Mouse (Mus musculus) T-helper 2 cell (primary cell): ENCODE data around the gene Cdh13.

Source experiments
- in situ Hi-C: fragments of 300-600 bp; cut with MboI, MseI; formaldehyde crosslinking; loops from one replicate; pipeline ENCODE4 v1.15.1; 2025; ENCODE audit warnings: high pct_unique_total_duplicates

Gene Cdh13

DNA sequence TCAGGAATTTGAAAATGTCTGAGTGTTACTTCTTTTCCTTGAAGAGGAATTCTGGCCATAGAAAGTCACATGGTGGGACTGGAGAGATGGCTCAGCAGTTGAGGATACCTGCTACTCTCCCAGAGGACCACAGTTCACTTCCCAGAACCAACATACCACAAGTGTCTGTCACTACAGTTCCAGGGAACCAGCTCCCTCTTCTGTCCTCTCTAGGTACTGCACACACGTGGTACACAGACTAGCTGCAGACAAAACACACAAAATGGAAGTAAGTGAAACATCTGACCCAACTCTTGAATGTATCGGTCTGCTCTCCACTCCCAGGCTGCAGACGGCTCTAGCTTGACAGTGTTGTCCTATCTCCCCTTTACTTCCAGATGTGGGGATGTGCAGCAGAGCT is 633.0 kb downstream of the Cdh13 start:
- in situ Hi-C loops = no loop called here

DNA sequence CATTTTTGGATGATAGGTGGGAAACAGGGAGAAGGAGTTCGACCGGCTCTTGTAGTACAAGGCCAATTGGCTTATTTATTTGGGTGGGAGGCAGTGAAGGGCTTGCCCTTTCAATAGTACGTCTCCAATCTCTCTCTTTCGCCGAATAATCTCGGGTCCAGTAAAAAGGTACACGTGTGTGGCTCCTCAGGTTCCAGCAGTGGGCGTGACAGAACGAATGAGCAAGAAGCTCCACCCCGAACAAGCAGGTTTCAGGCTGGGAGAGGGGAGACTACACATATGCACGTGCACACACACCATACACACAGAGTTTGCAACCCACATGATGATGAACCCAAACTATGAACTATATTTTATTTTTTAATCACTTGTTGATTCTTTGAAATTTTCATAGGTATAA is 653.9 kb downstream of the Cdh13 start:
- in situ Hi-C loops = no loop called here

DNA sequence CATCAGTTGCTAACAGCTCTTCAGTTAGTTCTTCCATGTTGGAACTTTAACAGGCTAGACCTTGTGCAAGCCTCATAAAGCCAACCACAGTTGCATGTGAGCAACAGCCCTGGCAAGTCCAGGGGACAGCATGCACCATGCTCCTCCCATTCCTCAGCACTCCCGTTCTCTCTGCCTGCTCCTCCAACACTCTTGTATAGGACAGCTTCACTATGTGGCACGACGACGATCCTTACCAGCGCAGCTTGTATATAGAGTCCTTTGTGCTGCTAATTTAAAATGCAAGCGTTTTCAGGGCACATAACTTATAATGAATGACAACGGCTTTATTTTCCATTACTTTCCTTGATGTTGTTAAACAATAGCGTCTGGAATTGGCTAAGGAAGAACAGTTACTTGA is 654.5 kb downstream of the Cdh13 start:
- in situ Hi-C loops = no loop called here

DNA sequence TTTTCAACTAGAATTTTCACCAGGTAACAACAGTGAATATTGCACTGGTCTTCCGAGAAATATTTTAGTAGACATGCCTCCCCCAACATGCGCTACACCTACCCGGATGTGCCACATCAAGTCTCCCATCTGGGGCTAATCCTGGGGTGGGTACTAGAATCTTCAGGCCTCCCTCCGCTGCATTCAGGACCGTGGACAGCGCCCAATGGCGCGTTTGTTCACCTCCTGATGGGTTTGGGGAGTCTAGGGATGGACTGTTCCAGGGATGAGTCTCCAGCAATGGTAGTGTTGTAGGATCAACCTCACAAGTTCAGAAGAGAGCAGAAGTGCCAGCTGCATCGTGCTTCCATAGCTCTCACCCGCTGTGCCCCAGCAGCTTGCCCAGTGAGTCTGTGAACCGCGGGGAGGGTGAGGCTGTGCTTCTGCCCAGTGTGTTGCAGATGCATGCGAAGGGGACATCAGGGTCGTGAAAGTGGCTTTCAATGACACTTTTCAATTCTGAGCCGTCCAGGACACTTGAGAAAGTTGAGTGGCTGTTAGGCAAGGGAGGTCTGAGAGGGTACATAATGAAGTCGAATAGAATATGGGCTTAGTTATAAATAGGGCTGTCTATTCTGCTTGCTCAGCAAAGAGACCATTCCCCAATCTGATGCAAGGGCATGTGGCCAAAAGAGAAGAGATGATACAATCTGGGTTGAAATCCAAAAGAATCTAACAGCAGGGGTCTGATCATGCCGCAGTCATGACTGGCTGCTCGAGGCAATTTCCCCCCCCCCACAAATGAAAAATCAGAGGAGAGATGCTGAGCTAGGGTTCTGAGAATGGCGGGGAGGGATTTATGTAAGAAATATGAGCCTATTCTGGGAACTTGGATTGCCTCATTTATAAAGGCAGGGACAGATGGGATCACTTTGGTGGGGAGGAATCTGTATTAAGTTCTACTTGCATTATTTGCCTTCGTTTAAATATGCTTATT is 668.5 kb downstream of the Cdh13 start:
- in situ Hi-C loops = loop anchor here (10.0 kb wide), 1 partner anchor 1047 kb away; no protein-coding TSS in a partner anchor

DNA sequence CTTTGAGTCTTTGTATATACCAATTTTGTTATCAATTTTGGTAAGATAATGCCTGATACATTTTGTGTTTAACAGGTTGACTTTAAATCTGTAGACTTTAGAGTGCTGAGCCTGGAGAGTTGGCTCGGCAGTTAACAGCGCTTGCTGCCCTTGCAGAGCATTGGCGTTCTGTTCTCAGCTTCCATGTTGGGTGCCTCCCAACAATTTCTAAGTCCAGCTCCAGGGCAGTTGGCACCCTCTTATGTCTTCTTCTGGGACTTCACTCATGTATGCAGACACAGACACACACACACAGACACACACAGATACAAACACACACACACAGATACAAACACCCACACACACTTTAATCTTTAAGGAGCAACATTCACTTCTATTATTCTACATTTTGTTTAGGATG is 672.6 kb downstream of the Cdh13 start:
- in situ Hi-C loops = loop anchor here (10.0 kb wide), 1 partner anchor 1051 kb away; no protein-coding TSS in a partner anchor

DNA sequence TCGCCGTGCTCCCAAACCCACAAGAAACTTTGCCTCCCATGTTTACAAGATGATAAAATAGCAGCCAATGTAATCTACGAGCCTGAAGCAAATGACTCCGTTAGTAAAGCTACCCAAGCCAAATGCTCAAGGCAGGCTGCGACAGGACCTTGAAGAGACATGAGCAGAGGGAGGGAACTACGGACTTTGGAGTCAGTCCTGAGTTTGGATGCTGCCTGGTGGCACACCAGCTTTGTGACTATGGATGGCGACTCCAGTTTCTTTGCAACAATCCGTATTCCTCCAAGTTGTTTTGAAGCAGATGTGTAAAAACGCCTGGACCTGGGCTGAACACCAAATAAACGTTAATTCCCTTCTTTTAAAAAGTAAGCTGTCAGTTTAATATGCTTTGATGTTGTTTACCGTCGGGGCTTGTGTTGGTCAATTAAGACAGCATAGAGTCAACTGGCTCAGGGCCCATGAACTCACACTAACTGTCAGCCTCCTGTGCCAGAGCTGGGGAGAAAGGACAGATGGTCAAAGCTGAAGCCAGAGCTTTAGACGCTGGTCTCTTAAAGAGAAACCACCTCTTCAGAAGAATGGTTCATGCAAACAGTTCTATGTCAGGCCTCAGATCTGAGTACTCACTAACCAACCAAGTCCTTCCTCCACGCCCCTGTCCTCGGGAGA is 678.5 kb downstream of the Cdh13 start:
- in situ Hi-C loops = no loop called here

DNA sequence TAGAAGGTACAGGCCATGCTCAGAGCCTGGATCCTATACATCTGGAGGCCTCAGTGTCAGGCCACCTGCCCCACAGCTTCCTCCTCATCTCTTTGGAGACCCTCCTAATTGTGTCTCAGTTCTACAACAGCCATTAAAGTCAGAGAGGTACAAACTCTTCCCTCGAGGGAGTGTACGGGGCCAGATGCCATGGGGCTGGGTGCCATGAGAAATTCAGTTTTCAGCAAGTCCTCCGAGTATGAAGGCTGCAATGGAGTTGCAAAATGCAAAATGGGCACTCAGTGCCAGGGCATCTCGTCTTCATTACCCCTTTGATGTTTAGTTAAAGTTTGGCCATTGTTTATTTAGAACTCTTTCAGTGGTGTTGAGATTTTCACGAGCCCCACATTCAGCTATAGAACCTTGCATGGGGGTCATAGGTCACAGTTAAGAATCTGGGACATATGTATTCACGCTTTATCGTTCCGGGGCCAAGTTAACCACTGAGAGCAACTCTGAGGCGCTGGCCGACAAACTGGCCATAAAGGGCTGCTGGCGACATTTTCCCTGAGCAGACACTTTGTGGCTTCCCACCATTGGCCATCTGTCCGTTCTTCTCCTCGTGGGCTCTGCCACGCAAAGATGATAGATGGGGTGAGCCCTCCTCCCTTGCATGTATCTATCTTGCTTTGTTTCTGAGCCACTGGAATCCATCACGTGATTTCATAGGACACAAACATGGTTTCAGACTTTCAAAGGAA is 681.7 kb downstream of the Cdh13 start:
- in situ Hi-C loops = no loop called here

DNA sequence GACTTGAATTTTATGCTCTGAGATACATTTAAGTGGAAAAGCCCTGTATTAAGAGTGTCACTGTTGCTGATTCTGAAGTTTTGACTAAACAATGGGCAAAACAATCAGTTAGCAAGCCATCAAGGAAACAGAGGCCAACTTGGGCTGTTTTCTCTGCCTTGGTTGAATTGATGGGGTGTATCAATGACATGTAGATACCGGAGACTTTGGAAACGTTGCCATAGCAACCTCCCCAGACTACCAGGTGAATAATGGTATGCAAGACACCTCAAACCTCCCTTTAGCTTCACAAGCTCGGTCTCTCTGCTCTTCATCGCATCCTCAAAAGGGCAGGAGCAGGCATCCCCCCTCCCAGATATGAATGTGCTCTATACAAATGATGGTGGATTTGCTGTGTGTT is 685.4 kb downstream of the Cdh13 start:
- in situ Hi-C loops = no loop called here

DNA sequence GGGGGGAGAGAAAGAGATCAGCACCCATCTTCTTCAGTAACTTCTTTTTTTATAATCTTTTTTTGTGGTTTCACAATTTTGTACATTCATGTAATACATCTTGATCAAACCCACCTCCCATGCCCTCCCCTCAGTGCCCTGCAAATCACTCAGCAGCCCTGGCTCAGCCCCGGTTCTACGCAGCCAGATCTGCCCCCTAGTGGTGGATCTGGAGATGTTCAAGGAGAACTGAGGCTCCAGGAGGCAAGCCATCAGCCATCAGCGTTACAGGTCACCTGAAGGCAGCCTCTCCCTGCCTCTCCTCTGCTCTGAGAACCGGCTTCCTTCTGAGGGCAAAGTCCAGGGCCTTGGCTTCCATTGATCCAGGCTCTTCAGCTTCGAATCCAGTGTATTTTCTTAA is 696.3 kb downstream of the Cdh13 start:
- in situ Hi-C loops = no loop called here

DNA sequence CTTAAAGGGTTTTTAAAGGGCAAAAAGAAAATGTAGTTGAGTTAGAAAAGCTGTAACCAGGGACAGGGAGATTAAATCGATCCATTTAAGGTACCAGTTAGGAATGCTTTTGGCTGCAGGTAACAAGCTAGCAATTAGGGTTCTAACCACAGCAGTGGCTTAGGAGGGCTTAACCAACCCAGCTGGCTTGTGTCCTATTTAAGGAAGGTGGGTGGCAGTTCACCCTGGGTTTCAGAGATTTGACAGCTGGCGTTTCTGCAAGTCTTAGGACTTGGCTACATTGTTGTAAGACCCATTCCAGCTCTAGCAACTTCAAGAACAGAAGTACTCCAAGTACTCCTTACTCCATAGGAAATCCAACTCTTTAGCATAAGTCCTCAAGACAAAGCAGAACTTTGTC is 700.2 kb downstream of the Cdh13 start:
- in situ Hi-C loops = no loop called here

DNA sequence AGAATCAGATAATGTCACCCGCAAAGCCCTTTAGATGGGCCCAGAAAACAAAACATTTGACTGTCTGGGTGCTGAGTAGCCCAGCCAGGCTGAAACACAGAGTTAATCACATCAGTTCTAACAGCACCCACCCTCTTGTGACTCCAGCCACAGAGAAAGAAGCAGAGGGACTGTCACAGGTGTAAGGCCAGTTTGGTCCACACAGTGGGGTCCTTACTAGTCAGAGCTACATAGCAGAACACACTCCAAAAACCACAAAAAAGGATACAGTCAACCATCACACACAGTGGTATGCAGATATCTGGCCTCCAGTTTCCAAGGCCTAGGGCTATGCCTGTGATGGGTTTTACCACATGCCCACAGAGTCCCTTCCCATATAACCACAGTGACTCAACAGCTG is 703.3 kb downstream of the Cdh13 start:
- in situ Hi-C loops = no loop called here

DNA sequence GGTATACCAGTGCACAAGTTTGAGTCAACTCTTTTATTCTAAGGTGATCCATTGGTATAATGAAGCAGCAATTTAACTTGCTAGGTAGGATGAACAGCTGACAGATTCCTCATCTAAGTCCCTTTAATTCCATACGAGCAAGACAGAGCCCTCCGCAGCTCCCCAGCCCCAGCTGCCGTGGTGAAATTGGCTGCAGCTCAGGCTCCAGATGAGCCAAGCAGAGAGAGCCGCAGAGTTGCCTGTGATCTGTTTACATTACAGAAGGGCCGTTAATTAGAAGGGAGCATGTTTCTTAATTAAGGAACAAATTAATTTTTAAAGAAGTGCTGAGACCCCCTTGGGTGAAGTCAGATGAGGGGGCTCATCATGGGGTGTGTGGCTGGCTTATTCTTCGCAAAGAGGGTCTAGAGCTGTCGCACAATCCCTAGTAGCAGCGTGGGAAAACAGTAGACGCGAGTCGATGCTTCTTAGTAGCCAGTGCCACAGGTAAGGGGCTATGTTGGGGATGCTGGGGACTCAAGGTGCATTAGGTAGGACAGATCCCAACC is 712.2 kb downstream of the Cdh13 start:
- in situ Hi-C loops = no loop called here

DNA sequence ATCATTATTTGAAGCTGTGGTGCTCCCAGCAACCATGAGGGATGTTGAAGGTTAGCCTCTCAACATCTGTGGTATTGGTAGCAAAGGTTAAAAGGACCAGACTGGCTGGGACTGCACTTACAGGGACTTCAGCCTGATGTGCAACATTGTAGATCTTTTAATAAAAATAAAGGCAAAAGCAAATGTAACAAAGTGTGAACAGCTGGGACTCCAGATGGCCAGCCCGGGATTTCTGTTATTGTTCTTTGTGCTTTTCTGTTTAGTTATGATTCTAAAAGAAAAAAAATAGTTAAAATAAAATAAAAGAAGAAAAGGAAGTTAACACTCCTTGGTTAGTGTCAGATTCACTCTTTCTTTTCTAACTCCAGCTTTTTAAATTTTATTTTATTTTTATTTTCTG is 717.1 kb downstream of the Cdh13 start:
- in situ Hi-C loops = no loop called here

DNA sequence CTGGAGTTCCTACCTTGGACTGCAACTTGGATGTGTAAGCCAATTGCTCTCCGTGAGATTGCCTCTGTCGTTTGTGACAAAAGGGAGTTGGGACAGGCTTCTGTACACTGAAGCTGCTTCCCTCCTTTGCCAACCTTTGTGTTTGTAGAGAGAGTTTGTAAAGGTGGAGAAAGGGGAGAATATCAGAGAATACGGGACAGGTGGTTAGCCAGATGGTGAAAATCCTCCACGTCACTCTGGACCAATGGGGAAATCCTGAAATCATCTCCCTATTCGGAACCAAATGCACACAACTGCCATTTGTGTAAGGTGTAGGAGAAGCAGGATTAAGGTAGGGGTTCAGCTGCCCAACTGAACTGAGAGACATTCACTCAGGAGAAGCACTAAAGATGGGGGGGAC is 721.3 kb downstream of the Cdh13 start:
- in situ Hi-C loops = no loop called here

DNA sequence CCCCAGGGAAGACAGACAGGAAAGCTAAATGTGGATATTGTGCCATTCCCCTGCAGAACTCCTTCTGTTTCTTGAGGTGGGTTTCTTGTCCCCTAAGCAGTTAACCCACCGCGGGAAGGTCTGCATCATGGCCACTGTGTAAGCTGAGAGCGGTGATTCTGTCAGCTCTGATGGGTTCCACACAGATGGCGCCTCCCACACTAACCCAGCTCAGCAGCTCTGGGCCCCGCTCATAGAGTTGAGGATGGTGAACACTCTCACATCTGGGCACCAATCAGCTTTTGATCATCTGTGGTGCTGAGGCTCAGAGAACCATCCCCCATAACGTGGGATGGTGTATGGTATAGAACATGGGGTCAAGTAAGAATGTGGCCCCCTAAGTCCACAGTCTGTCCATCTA is 735.1 kb downstream of the Cdh13 start:
- in situ Hi-C loops = no loop called here

DNA sequence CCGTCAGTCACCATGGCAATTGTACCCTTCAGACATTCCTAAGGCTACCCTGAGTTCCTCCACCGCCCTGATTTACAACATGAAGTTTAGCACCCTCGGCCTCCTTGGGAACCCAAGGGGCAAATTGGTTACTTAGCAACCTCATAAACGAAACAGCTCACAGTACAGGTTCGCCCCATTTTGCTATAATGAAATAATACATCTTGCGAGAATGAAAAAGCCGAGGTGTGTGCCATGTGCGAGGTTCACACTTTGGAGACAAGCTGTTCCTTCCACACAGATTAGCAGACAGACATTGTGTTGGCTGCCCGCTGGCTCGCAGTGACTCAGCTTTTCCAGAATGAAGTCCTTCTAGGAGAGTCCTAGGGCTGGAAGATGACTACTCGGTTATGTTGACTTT is 737.2 kb downstream of the Cdh13 start:
- in situ Hi-C loops = no loop called here

DNA sequence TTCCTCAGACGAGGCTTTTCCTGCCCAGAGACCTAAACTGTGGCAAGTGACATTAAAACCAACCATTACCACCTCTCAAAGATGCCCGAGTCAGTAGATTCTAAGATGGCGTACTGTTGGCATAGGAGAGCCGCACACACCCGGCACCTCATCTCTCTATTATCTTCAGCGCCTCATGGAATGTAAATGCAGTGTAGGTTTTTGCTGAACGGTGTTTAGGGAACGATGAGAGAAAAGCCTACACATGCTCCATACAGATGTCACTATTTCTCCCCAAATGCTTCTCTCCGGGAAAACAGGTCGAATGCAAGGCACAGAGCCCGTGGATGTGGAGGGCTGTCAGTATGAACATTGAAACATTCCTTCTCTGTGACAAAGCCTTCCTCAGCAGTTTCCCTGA is 737.9 kb downstream of the Cdh13 start:
- in situ Hi-C loops = no loop called here

DNA sequence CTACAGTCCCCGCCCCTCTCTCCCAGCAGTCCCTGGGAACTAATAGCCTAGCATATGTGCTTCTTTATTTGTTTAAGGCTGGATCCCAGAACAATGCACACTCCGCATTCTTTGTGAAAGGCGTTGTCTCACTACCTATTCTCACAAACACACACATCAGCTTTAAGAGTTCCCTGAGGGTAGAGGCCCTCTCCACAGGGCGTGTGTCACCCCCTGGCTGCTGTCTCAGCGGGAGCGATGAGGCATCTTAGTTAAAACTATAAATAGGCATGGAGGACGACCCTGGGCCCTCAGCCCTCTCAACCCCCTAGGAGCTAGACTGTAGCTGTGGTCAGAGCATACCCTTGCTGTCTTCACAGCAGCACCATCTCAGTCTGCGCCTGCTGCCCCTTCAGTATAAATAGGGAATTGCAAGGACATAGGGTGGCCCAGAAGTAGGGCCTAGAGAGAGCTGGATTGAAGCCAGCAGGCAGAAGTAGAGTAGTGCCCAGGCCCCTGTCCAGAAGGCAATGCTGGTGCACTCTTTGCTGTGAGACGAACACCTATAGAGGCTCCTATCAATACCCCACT is 738.9 kb downstream of the Cdh13 start:
- in situ Hi-C loops = no loop called here

DNA sequence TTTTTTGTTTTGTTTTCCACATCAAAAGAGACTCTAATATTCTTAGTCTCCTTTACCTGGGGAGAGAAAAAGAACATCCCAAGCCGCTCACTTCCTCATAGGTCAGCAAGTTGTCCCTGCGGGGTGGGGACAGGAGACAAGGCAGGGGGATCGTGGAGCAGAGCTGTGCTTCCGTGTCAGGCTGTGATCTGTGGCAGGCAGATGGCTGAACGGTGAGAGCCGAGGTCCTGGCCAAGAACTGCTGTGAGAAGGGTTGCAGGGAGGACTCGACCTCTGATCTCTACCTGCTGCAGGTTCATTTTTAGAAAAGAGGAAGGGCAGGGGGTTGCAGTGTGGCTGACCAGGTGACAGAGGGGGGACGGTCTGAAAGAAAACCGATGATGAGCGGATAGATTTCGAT is 749.9 kb downstream of the Cdh13 start:
- in situ Hi-C loops = no loop called here

DNA sequence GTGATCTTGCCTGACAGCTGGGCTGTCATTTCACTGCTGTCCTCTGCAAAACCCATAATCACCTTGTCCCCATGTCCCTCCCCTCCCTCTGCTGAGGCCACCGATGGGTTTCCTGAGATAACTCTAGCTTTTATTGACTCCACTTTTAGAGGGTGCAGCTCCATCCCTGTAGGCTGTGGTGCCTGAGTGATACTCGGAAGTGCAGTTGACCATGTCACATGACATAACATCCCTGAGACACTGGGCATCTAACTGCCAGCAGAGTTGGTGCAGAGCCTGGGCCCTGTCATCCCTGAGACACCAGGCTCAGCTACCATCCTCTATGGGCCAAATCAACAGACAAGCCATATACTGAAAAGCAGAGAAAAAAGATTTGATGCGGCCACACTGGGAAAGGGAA is 750.5 kb downstream of the Cdh13 start:
- in situ Hi-C loops = no loop called here

DNA sequence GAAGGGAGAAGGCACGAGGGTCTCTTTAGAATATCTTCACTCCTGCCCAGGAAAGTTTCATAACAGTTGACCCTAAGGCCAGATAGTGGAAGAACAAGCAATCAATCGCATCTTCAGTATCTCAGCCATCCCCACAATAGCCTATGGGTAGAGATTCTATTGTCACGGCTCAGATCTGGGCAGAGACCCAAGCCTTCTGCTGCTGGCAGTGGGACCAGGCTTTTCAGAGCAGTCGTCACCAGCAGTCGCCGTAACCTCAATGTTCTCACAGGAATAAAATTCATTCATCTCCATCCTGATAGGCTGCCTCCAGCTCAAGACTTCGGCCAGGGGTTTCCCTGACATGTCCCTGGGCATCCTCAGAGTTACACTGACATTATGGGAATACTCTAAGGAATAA is 751.6 kb downstream of the Cdh13 start:
- in situ Hi-C loops = no loop called here

DNA sequence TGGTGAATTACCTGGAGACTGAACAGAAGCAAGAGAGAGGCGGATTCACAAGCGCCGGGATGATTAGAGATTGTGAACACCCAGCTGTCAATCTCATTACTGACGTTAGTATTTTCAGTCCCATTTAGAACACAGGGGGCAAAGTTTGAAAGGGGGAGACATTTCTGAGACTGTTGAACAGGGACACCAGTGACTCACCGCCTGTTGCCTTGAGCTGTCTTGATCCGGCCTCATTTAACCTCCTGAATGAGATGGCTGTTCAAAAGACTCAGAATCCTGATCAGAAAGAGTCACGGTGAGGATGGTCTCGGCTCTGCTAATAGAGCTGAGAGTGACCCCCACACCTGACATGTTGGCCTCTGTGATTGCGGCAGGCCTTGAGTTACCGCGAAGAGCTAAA is 754.0 kb downstream of the Cdh13 start:
- in situ Hi-C loops = no loop called here
